In genomic region chr5:131838064-131838463, GRCm38 (mm10) we compare ENCODE assay signal across 23 mouse cellular contexts.
DNase-seq lines count a peak whose midpoint lies in the region; ATAC-seq and TF ChIP-seq lines count a peak whose summit lies in the region.
"Had no signal": no experiment of that assay in that cellular context is flagged by ENCODE, and none has a peak within 500 bp of the region (broad histone marks: within the 10 kb centered on the region; RNA-seq: fewer than 3 reads in every experiment).

No protein-coding gene starts in this region.

- no peaks in the 10 kb centered on the region for H3K9me3 ChIP-seq in intestine, embryonic 15.5 days
- H3K9me3 ChIP-seq in intestine, postnatal 0 days (ENCODE audit: control insufficient read depth) = no peaks in the 10 kb centered on the region
- no peaks in the 10 kb centered on the region for H3K9me3 ChIP-seq in lung, postnatal 0 days (ENCODE audit: low read length)
- H3K9me3 ChIP-seq: embryonic facial prominence, embryonic 15.5 days; forebrain, embryonic 10.5 days; forebrain, embryonic 13.5 days; forebrain, embryonic 15.5 days had no signal

- H3K9ac ChIP-seq in intestine, embryonic 15.5 days = no peak overlapping the region
- H3K9ac ChIP-seq in intestine, postnatal 0 days (ENCODE audit: low read depth, low read length) = no peak overlapping the region
- no peak overlapping the region for H3K9ac ChIP-seq in lung, postnatal 0 days (replicated peaks; ENCODE audit: low read depth)
- H3K9ac ChIP-seq: embryonic facial prominence, embryonic 13.5 days; embryonic facial prominence, embryonic 15.5 days; forebrain, embryonic 13.5 days; forebrain, embryonic 15.5 days; forebrain, postnatal 0 days had no signal

- no peak for TF ChIP-seq CTCF in intestine, postnatal 0 days (IDR thresholded peaks at IDR 0.05; ENCODE audit: low read depth)
- no peak for TF ChIP-seq CTCF in lung, postnatal 0 days (IDR thresholded peaks at IDR 0.05)

- H3K4me2 ChIP-seq in intestine, embryonic 15.5 days (replicated peaks) = no peak overlapping the region
- no peak overlapping the region for H3K4me2 ChIP-seq in intestine, postnatal 0 days (replicated peaks; ENCODE audit: low read depth)
- no peak overlapping the region for H3K4me2 ChIP-seq in lung, postnatal 0 days (replicated peaks; ENCODE audit: low read depth, low read length)
- H3K4me2 ChIP-seq: embryonic facial prominence, embryonic 13.5 days; embryonic facial prominence, embryonic 15.5 days; forebrain, embryonic 13.5 days; forebrain, embryonic 15.5 days had no signal

- WGBS in intestine, embryonic 15.5 days = 49% methylated on average over 6 of the region's 6 CpGs
- WGBS in intestine, postnatal 0 days = 37% methylated on average over 6 of the region's 6 CpGs
- WGBS in lung, postnatal 0 days = 78% methylated on average over 6 of the region's 6 CpGs

- no peaks in the 10 kb centered on the region for H3K36me3 ChIP-seq in intestine, embryonic 15.5 days
- no peaks in the 10 kb centered on the region for H3K36me3 ChIP-seq in intestine, postnatal 0 days (ENCODE audit: control insufficient read depth, insufficient read depth)
- H3K36me3 ChIP-seq in lung, postnatal 0 days (ENCODE audit: insufficient read depth, low read length) = no peaks in the 10 kb centered on the region
- H3K36me3 ChIP-seq: embryonic facial prominence, embryonic 13.5 days; embryonic facial prominence, embryonic 15.5 days; forebrain, embryonic 10.5 days; forebrain, embryonic 15.5 days had no signal

- H3K4me3 ChIP-seq in intestine, embryonic 15.5 days (replicated peaks) = no peak overlapping the region
- no peak overlapping the region for H3K4me3 ChIP-seq in intestine, postnatal 0 days (ENCODE audit: low read depth, low read length)
- no peak overlapping the region for H3K4me3 ChIP-seq in lung, postnatal 0 days (ENCODE audit: low read depth, low read length)
- H3K4me3 ChIP-seq: embryonic facial prominence, embryonic 13.5 days; embryonic facial prominence, embryonic 15.5 days; erythroblast, embryonic 14.5 days; forebrain, embryonic 10.5 days; forebrain, embryonic 13.5 days; forebrain, embryonic 15.5 days had no signal

- peak; percentile 54 for DNase-seq in retina, embryonic 14.5 days (ENCODE audit: low spot score)
- DNase-seq in retina, postnatal 1 day = no peak
- no peak for DNase-seq in right cerebral cortex, postnatal 10 days (ENCODE audit: low spot score in 2 of 2)
- DNase-seq in cerebellum, postnatal 25 days = no peak
- DNase-seq in lung, postnatal 0 days (ENCODE audit: low spot score) = no peak
- DNase-seq: adrenal gland, adult 2 months; adrenal gland, postnatal 10 days; adrenal gland, postnatal 25 days; cerebellum, adult 11-12 months; cerebellum, adult 2 months; cerebellum, adult 9-10 months; cerebellum, postnatal 10 days; cerebellum, postnatal 36 days; embryo, embryonic 11 days; forebrain, postnatal 0 days had no signal

- peaks cover 2% of the 10 kb centered on the region; the same call in 1 of the 2 replicates for H3K4me1 ChIP-seq in intestine, embryonic 15.5 days (replicated peaks)
- no peaks in the 10 kb centered on the region for H3K4me1 ChIP-seq in intestine, postnatal 0 days (replicated peaks; ENCODE audit: control insufficient read depth, insufficient read depth, low read length)
- H3K4me1 ChIP-seq in lung, postnatal 0 days (ENCODE audit: insufficient read depth, low read depth, low read length) = no peaks in the 10 kb centered on the region

- no peaks in the 10 kb centered on the region for H3K27me3 ChIP-seq in intestine, embryonic 15.5 days (replicated peaks)
- no peaks in the 10 kb centered on the region for H3K27me3 ChIP-seq in intestine, postnatal 0 days (replicated peaks; ENCODE audit: control insufficient read depth, insufficient read depth, low read length)
- H3K27me3 ChIP-seq in lung, postnatal 0 days (replicated peaks; ENCODE audit: insufficient read depth, low read length) = no peaks in the 10 kb centered on the region
- H3K27me3 ChIP-seq: embryonic facial prominence, embryonic 13.5 days; embryonic facial prominence, embryonic 15.5 days; forebrain, embryonic 13.5 days; forebrain, embryonic 15.5 days had no signal

- H3K27ac ChIP-seq in intestine, embryonic 15.5 days = no peak overlapping the region
- H3K27ac ChIP-seq in intestine, postnatal 0 days (ENCODE audit: low read depth, low read length) = no peak overlapping the region
- no peak overlapping the region for H3K27ac ChIP-seq in lung, postnatal 0 days (ENCODE audit: low read length)
- H3K27ac ChIP-seq: embryonic facial prominence, embryonic 13.5 days; embryonic facial prominence, embryonic 15.5 days; forebrain, embryonic 10.5 days; forebrain, embryonic 13.5 days; forebrain, embryonic 15.5 days had no signal

- peak; percentile 29 for ATAC-seq in intestine, embryonic 15.5 days
- 0 out of 2 replicates have a peak, but pooled peaks have one; percentile 18 for ATAC-seq in intestine, postnatal 0 days
- ATAC-seq in lung, postnatal 0 days = no peak
- ATAC-seq: forebrain, embryonic 13.5 days; forebrain, embryonic 15.5 days; forebrain, postnatal 0 days had no signal

- TF ChIP-seq EP300 in lung, postnatal 0 days (IDR thresholded peaks at IDR 0.05) = no peak
